Mouse (Mus musculus): ENCODE data around the gene Sugct. TPM values are rescaled to one million over a fixed set of nuclear protein-coding genes. Genes with fewer than 3 reads are reported as not detected.

The Sugct gene
- polyA plus RNA-seq, 1 experiment from 2014 or later, result 2.1 TPM

DNA sequence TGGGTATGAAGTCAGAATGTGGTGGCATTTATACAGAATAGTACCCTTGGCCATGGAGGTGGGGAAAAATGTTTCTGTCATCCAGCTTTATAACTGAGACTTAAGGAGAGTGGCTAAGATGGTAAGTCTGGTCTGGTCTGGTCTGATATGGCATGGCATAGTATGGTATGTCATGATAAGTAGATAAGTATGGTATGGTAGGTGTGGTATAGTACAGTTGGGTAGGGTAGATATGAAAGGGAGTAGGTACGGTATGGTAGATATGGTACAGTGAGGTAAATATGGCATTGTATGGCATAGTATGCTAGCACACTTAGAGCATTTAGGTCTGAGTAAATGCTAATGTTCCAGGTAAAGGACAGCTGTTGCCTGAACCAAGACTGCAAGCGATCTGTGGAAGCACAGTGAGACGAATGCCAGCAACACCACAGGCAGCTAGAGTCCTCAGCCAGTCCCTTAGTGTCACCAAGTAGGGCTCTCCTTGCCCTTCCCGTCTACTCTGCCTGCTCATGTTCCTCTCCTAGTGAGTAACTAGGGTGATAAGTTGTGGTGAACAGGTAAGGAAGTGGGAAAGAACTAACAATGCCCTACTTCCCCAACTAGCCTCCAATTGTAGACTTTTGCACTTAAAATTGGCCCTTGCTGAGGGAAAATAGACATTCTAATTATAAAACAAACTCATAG lies 667.4 kb downstream of the Sugct start:
- Histone ChIP-seq H3K9ac (replicated peaks; ENCODE audit: low read length) (no peak overlapping the region), H3K27me3 (ENCODE audit: control insufficient read depth, insufficient read depth, low read length) (no peaks in the 10 kb centered on the region), H3K27ac (replicated peaks; ENCODE audit: low read depth, low read length) (no peak overlapping the region), H3K4me3 (replicated peaks; ENCODE audit: low read depth, low read length) (no peak overlapping the region), H3K4me2 (ENCODE audit: low read length) (no peak overlapping the region), H3K4me1 (ENCODE audit: control insufficient read depth, insufficient read depth, low read length) (no peaks in the 10 kb centered on the region), H3K36me3 (ENCODE audit: control insufficient read depth, insufficient read depth, low read length) (no peaks in the 10 kb centered on the region), H3K9me3 (ENCODE audit: control insufficient read depth, low read length) (no peaks in the 10 kb centered on the region)
- no peak for ATAC-seq (ENCODE audit: low FRiP score, low TSS enrichment)
- no peak for DNase-seq
- WGBS, result 91% methylated on average over 4 of the region's 4 CpGs

DNA sequence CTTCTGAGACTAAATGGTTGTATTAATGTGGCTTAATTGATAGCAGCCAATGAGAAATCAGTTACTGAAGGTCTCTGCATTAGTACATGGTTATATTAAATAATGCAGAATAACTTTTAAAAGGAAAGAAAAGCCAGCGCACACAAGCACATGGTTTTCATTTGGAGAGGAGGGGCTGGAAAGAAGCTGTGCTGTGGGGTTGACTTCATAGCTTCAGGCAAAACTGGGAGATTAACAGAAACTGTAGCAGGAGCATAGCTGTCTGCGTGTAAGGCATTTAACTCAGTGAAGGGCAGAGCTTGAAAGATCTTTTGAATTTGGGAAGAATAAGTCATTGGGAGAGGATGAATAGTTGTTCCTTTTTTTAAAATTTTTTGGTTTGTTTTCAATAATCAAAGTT lies 668.4 kb downstream of the Sugct start:
- Histone ChIP-seq H3K27me3 (ENCODE audit: control insufficient read depth, insufficient read depth, low read length) (no peaks in the 10 kb centered on the region), H3K4me2 (ENCODE audit: low read length) (no peak overlapping the region), H3K27ac (replicated peaks; ENCODE audit: low read depth, low read length) (no peak overlapping the region), H3K9me3 (ENCODE audit: control insufficient read depth, low read length) (no peaks in the 10 kb centered on the region), H3K9ac (replicated peaks; ENCODE audit: low read length) (no peak overlapping the region), H3K36me3 (ENCODE audit: control insufficient read depth, insufficient read depth, low read length) (no peaks in the 10 kb centered on the region), H3K4me3 (replicated peaks; ENCODE audit: low read depth, low read length) (no peak overlapping the region), H3K4me1 (ENCODE audit: control insufficient read depth, insufficient read depth, low read length) (no peaks in the 10 kb centered on the region)
- WGBS, result 67% methylated on average over 2 of the region's 2 CpGs
- no peak for ATAC-seq (ENCODE audit: low FRiP score, low TSS enrichment)
- peak; percentile 9 for DNase-seq

DNA sequence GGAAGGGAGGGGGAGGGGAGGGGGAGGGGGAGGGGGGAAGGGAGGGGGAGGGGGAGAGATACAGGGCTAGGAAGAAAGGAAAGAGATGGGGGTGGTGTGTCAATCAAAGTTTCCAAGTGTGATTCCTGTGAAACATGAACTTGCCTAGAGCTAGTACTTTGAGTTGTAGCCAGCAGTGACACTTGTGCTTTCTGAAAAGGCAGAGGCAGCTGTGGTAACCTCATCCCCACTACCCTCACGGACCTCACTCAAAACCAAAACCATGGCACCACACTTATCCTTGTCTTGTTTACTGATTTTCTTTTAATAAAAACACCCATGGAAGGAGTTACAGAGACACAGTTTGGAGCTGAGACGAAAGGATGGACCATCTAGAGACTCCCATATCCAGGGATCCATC lies 698.9 kb downstream of the Sugct start:
- no peaks in the 10 kb centered on the region for H3K27me3 ChIP-seq (ENCODE audit: control insufficient read depth, insufficient read depth, low read length)
- no peak for ATAC-seq (ENCODE audit: low FRiP score, low TSS enrichment)
- no peak overlapping the region for H3K9ac ChIP-seq (replicated peaks; ENCODE audit: low read length)
- H3K9me3 ChIP-seq (ENCODE audit: control insufficient read depth, low read length), result no peaks in the 10 kb centered on the region
- no peak overlapping the region for H3K4me3 ChIP-seq (replicated peaks; ENCODE audit: low read depth, low read length)
- no peaks in the 10 kb centered on the region for H3K4me1 ChIP-seq (ENCODE audit: control insufficient read depth, insufficient read depth, low read length)
- DNase-seq, result no peak
- no peaks in the 10 kb centered on the region for H3K36me3 ChIP-seq (ENCODE audit: control insufficient read depth, insufficient read depth, low read length)
- no peak overlapping the region for H3K27ac ChIP-seq (replicated peaks; ENCODE audit: low read depth, low read length)
- whole genome bisulfite sequencing, result 81% methylated on average over 2 of the region's 2 CpGs
- H3K4me2 ChIP-seq (ENCODE audit: low read length), result no peak overlapping the region

DNA sequence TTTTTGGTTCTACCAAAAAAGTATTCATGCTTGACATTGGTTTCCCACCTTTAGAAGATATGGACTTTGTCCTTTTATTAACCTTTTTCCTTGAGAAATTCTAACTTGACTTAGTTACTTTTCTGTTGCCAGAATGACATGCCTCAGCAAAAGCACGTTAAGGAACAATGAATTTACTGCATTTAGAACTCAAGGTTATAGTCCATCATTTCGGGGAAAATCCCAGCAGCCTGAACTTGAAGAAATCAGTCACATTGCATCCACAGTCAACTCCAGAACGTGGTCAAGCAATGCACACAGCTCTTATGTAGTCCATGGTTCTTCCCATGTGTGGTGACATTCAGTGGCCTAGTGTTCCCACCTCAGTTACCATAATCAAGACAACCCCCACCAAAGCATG lies 700.0 kb downstream of the Sugct start:
- DNase-seq, result no peak
- Histone ChIP-seq H3K9me3 (ENCODE audit: control insufficient read depth, low read length) (no peaks in the 10 kb centered on the region), H3K27ac (replicated peaks; ENCODE audit: low read depth, low read length) (no peak overlapping the region), H3K4me2 (ENCODE audit: low read length) (no peak overlapping the region), H3K4me3 (replicated peaks; ENCODE audit: low read depth, low read length) (no peak overlapping the region), H3K27me3 (ENCODE audit: control insufficient read depth, insufficient read depth, low read length) (no peaks in the 10 kb centered on the region), H3K4me1 (ENCODE audit: control insufficient read depth, insufficient read depth, low read length) (no peaks in the 10 kb centered on the region), H3K9ac (replicated peaks; ENCODE audit: low read length) (no peak overlapping the region), H3K36me3 (ENCODE audit: control insufficient read depth, insufficient read depth, low read length) (no peaks in the 10 kb centered on the region)
- WGBS, result 80% methylated on average over 3 of the region's 3 CpGs
- ATAC-seq (ENCODE audit: low FRiP score, low TSS enrichment), result no peak

DNA sequence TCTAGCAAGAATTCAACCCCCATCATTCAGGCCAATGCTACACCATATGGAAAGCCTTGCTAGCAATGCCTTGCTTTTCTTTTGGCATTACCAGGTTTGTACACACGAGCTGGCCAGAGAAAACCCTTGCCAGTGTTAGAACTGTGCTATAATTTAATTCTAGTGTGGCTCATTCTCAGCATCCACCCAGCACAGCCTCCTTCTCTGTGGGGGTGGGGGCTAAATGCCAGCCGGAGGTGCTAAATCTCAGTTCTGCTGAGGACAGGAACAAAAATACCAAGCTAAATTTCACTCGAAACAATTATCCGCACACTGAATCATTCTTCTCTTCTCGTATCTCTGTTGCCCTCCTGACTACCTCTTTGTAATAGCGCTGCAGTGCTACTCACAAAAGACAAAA lies 717.6 kb downstream of the Sugct start:
- Histone ChIP-seq H3K4me1 (ENCODE audit: control insufficient read depth, insufficient read depth, low read length) (no peaks in the 10 kb centered on the region), H3K4me3 (replicated peaks; ENCODE audit: low read depth, low read length) (no peak overlapping the region), H3K4me2 (ENCODE audit: low read length) (no peak overlapping the region), H3K27ac (replicated peaks; ENCODE audit: low read depth, low read length) (no peak overlapping the region), H3K27me3 (ENCODE audit: control insufficient read depth, insufficient read depth, low read length) (no peaks in the 10 kb centered on the region), H3K9ac (replicated peaks; ENCODE audit: low read length) (no peak overlapping the region), H3K9me3 (ENCODE audit: control insufficient read depth, low read length) (no peaks in the 10 kb centered on the region), H3K36me3 (ENCODE audit: control insufficient read depth, insufficient read depth, low read length) (no peaks in the 10 kb centered on the region)
- ATAC-seq (ENCODE audit: low FRiP score, low TSS enrichment) (no peak), DNase-seq (no peak)
- 85% methylated on average over 6 of the region's 6 CpGs for WGBS

DNA sequence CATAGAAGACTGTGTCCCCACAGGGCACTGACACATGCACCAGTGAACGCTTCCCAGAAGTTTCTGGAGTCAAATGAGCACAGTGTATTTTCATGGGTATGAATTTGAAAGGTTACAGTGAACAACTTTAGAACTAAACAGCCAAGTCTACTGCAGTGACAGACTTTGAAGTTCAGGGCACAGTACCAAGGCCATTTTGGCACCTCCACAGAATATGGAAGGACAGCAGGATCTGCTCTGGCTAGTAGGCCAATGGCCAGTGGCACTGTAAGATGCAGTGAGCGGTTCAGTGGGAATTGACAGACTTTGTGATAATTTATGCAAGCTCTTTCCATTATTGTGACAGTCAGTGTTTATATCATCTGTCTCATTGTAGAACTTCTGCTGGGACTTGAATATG lies 724.1 kb downstream of the Sugct start:
- 89% methylated on average over 2 of the region's 2 CpGs for WGBS
- H3K4me3 ChIP-seq (replicated peaks; ENCODE audit: low read depth, low read length), result no peak overlapping the region
- H3K9me3 ChIP-seq (ENCODE audit: control insufficient read depth, low read length), result no peaks in the 10 kb centered on the region
- no peak overlapping the region for H3K27ac ChIP-seq (replicated peaks; ENCODE audit: low read depth, low read length)
- no peak for ATAC-seq (ENCODE audit: low FRiP score, low TSS enrichment)
- DNase-seq, result no peak
- H3K9ac ChIP-seq (replicated peaks; ENCODE audit: low read length), result no peak overlapping the region
- no peaks in the 10 kb centered on the region for H3K4me1 ChIP-seq (ENCODE audit: control insufficient read depth, insufficient read depth, low read length)
- no peaks in the 10 kb centered on the region for H3K27me3 ChIP-seq (ENCODE audit: control insufficient read depth, insufficient read depth, low read length)
- no peaks in the 10 kb centered on the region for H3K36me3 ChIP-seq (ENCODE audit: control insufficient read depth, insufficient read depth, low read length)
- H3K4me2 ChIP-seq (ENCODE audit: low read length), result no peak overlapping the region

DNA sequence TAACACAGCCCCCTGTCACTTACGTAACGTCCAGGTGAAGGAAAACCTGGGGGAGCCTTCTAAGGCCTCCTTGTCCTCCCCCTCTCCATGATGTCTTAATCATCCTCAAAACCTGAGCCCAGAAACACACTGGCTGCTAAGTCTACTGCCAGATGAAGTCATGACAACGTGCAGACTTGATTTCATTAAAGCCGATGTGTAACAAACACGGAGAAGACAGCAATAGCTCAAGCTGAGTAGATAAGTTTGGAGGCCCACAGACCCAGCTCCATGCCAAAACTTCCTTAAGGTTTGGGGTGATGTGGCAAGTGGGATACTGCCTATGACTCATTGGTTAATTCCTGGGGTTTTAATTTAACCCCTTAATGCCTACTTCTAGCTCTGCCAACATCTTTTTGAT lies 726.4 kb downstream of the Sugct start:
- Histone ChIP-seq H3K36me3 (ENCODE audit: control insufficient read depth, insufficient read depth, low read length) (no peaks in the 10 kb centered on the region), H3K9ac (replicated peaks; ENCODE audit: low read length) (no peak overlapping the region), H3K4me3 (replicated peaks; ENCODE audit: low read depth, low read length) (no peak overlapping the region), H3K27me3 (ENCODE audit: control insufficient read depth, insufficient read depth, low read length) (no peaks in the 10 kb centered on the region), H3K4me2 (ENCODE audit: low read length) (no peak overlapping the region), H3K4me1 (ENCODE audit: control insufficient read depth, insufficient read depth, low read length) (no peaks in the 10 kb centered on the region), H3K9me3 (ENCODE audit: control insufficient read depth, low read length) (no peaks in the 10 kb centered on the region), H3K27ac (replicated peaks; ENCODE audit: low read depth, low read length) (no peak overlapping the region)
- DNase-seq (no peak), ATAC-seq (ENCODE audit: low FRiP score, low TSS enrichment) (no peak)
- 87% methylated on average over 5 of the region's 5 CpGs for WGBS

DNA sequence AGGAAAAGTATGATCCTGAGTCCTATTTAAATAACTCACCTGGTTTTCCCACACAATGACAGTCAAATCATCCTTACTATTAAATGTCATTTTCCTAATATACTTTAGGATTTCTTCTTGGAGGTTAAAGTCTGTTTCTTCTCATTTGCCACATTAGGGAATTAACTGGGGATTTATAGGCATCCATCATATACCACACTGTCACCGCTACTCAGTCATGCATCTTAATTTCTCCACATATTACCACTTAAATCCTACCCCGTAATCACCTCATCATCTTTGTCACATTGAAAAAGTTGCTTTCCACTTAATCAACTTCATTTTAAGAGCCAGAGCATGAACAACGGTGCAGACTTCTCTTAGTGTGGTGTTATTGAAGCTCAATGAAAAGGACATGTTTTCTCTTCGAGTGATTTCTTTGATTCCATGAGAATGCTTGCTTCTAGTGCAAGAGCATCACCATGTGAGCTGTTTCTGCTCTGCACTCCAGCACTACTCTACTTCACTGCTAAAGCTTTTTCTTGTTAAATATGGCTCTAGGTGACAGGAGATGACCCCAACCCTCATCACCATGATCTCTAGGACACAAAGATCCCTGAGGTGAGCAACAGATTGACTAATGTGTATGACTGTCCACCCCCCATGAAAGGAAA lies 730.4 kb downstream of the Sugct start:
- Histone ChIP-seq H3K27ac (replicated peaks; ENCODE audit: low read depth, low read length) (no peak overlapping the region), H3K9ac (replicated peaks; ENCODE audit: low read length) (no peak overlapping the region), H3K9me3 (ENCODE audit: control insufficient read depth, low read length) (no peaks in the 10 kb centered on the region), H3K4me1 (ENCODE audit: control insufficient read depth, insufficient read depth, low read length) (no peaks in the 10 kb centered on the region), H3K4me3 (replicated peaks; ENCODE audit: low read depth, low read length) (no peak overlapping the region), H3K27me3 (ENCODE audit: control insufficient read depth, insufficient read depth, low read length) (no peaks in the 10 kb centered on the region), H3K4me2 (ENCODE audit: low read length) (no peak overlapping the region), H3K36me3 (ENCODE audit: control insufficient read depth, insufficient read depth, low read length) (no peaks in the 10 kb centered on the region)
- ATAC-seq (ENCODE audit: low FRiP score, low TSS enrichment) (no peak), DNase-seq (no peak)
- 70% methylated on average over 4 of the region's 4 CpGs for WGBS

DNA sequence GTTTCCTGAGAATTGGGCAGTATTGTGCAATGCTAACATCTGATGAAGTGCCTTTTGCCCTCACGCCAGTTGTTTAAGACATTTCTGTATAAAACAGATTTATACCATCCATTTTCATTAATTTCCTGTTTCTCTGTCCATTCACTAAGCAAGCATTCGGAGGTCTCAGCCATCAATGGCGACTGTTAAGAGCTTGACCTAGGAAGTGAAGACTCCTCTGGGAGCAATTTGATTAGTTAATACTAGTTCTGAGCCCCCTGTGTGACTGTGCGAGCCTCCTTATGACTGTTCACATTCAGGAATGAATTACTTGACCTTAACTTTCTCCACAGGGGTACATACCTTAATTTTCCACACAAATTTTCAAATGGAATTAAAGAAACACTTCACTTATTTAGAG lies 743.3 kb downstream of the Sugct start:
- 87% methylated on average over 4 of the region's 4 CpGs for WGBS
- H3K9me3 ChIP-seq (ENCODE audit: control insufficient read depth, low read length), result no peaks in the 10 kb centered on the region
- no peaks in the 10 kb centered on the region for H3K4me1 ChIP-seq (ENCODE audit: control insufficient read depth, insufficient read depth, low read length)
- H3K9ac ChIP-seq (replicated peaks; ENCODE audit: low read length), result no peak overlapping the region
- H3K27ac ChIP-seq (replicated peaks; ENCODE audit: low read depth, low read length), result no peak overlapping the region
- no peak overlapping the region for H3K4me3 ChIP-seq (replicated peaks; ENCODE audit: low read depth, low read length)
- no peak for DNase-seq
- H3K27me3 ChIP-seq (ENCODE audit: control insufficient read depth, insufficient read depth, low read length), result no peaks in the 10 kb centered on the region
- no peak overlapping the region for H3K4me2 ChIP-seq (ENCODE audit: low read length)
- ATAC-seq (ENCODE audit: low FRiP score, low TSS enrichment), result no peak
- no peaks in the 10 kb centered on the region for H3K36me3 ChIP-seq (ENCODE audit: control insufficient read depth, insufficient read depth, low read length)

All from midbrain, embryonic 14.5 days (tissue).